Mouse (Mus musculus): ENCODE measurements around the gene Psme3. TPM values are rescaled to one million over a fixed set of nuclear protein-coding genes. Genes with fewer than 3 reads are reported as not detected.
A peak's percentile ranks its signal among the peaks of the same experiment; 100 is the strongest.

Psme3 gene
- total RNA-seq (2021), result 100 to 1,000 TPM; 129 to 161 TPM
- 31.7 and 45.2 TPM in 2 replicates for polyA plus RNA-seq (2012; rRNA removed)
- long read RNA-seq, transcript Psme3-201 (11 exons, 2,664 nt), result major isoform, 46 of 60 reads
- long read RNA-seq, partial matches to known transcripts, result 5 of 60 reads
- long read RNA-seq, other reads (novel, unspliced or antisense), result 9 of 60 reads

GRCm38 (mm10) chr11:101315665-101316500, at the start of gene Psme3:
TSS of gene Psme3 (plus strand) at chr11:101316213.
- DNase-seq, result peak; percentile 96

GRCm38 (mm10) chr11:101269577-101270116, 46.4 kb upstream of the Psme3 start:
- DNase-seq, result no peak

- DNase-seq, result no peak
Observed at GRCm38 (mm10) chr11:101272446-101272845, 43.6 kb upstream of the Psme3 start.

GRCm38 (mm10) chr11:101275309-101275708, 40.7 kb upstream of the Psme3 start:
- DNase-seq, result no peak

- no peak for DNase-seq
Observed at GRCm38 (mm10) chr11:101276319-101277070, 39.5 kb upstream of the Psme3 start.

- DNase-seq, result no peak
Observed at GRCm38 (mm10) chr11:101277381-101278222, 38.4 kb upstream of the Psme3 start.

GRCm38 (mm10) chr11:101278223-101279192, 37.5 kb upstream of the Psme3 start, which contains the start of the genes Cntd1 and Coa3:
TSS of gene Cntd1 (plus strand) at chr11:101279012.
TSS of gene Coa3 (minus strand) at chr11:101279114.
- peak; percentile 90 for DNase-seq

- DNase-seq, result no peak
Observed at GRCm38 (mm10) chr11:101279193-101279569, 36.8 kb upstream of the Psme3 start.

GRCm38 (mm10) chr11:101280837-101281236, 35.2 kb upstream of the Psme3 start:
- DNase-seq, result no peak

GRCm38 (mm10) chr11:101282896-101283295, 33.1 kb upstream of the Psme3 start:
- DNase-seq, result no peak

GRCm38 (mm10) chr11:101283805-101284204, 32.2 kb upstream of the Psme3 start:
- no peak for DNase-seq

GRCm38 (mm10) chr11:101287306-101287705, 28.7 kb upstream of the Psme3 start:
- DNase-seq, result peak; percentile 83

GRCm38 (mm10) chr11:101291231-101291630, 24.8 kb upstream of the Psme3 start:
- no peak for DNase-seq

- DNase-seq, result no peak
Observed at GRCm38 (mm10) chr11:101295191-101295590, 20.8 kb upstream of the Psme3 start.

- DNase-seq, result no peak
Observed at GRCm38 (mm10) chr11:101300881-101301280, 15.1 kb upstream of the Psme3 start.

- no peak for DNase-seq
Observed at GRCm38 (mm10) chr11:101301299-101302003, 14.6 kb upstream of the Psme3 start.

GRCm38 (mm10) chr11:101302004-101302798, 13.8 kb upstream of the Psme3 start, which contains the start of gene Becn1:
TSS of gene Becn1 (minus strand) at chr11:101302286.
- DNase-seq, result peak; percentile 94

- no peak for DNase-seq
Observed at GRCm38 (mm10) chr11:101307744-101308143, 8.3 kb upstream of the Psme3 start.

- DNase-seq, result no peak
Observed at GRCm38 (mm10) chr11:101311083-101311482, 4.9 kb upstream of the Psme3 start.

All from adrenal gland, adult 2 months (tissue).